Mouse (Mus musculus) heart, embryonic 16.5 days (tissue): ENCODE data around the gene Fbxo4. TPM values are rescaled to one million over a fixed set of nuclear protein-coding genes. Genes with fewer than 3 reads are reported as not detected.
A peak's percentile ranks its signal among the peaks of the same experiment; 100 is the strongest.

Source experiments
- ATAC-seq: fragments of 200-750 bp; cut with Nextera tagmentation; replicated peaks from 2 replicates; pipeline ENCODE4 v1.8.0; 2017; ENCODE audit warnings: moderate number of reproducible peaks; ENCODE audit not compliant: insufficient read depth, low FRiP score; ENCODE audit errors: extremely low read depth
- H3K27ac ChIP-seq: fragments of 300-500 bp; sonication (generic); 2 replicates; pipeline ENCODE4 v1.5.1; 2014; ENCODE audit warnings: mild to moderate bottlenecking, low read length, control low read depth, moderate library complexity
- H3K27me3 ChIP-seq: fragments of 300-500 bp; sonication (generic); 2 replicates; pipeline ENCODE4 v1.6.1; 2014; ENCODE audit warnings: low read length, mixed read lengths; ENCODE audit not compliant: control insufficient read depth, insufficient read depth
- H3K36me3 ChIP-seq: fragments of 300-500 bp; sonication (generic); 2 replicates; pipeline ENCODE4 v1.6.1; 2014; ENCODE audit not compliant: control insufficient read depth, insufficient read depth
- H3K4me1 ChIP-seq: fragments of 300-500 bp; sonication (generic); 2 replicates; pipeline ENCODE4 v1.6.1; 2014; ENCODE audit warnings: low read length, mixed read lengths; ENCODE audit not compliant: control insufficient read depth, insufficient read depth
- H3K4me2 ChIP-seq: fragments of 300-500 bp; sonication (generic); 2 replicates; pipeline ENCODE4 v1.6.1; 2014; ENCODE audit warnings: low read depth, mild to moderate bottlenecking, control low read depth, low read length
- H3K4me3 ChIP-seq: fragments of 300-500 bp; sonication (generic); 2 replicates; pipeline ENCODE4 v1.5.1; 2014; ENCODE audit warnings: mild to moderate bottlenecking, control low read depth, low read length
- H3K9ac ChIP-seq: fragments of 300-500 bp; sonication (generic); 2 replicates; pipeline ENCODE4 v1.6.1; 2014; ENCODE audit warnings: low read length, control low read depth
- H3K9me3 ChIP-seq: fragments of 300-500 bp; sonication (generic); replicated peaks from 2 replicates; pipeline ENCODE4 v1.6.1; 2016; ENCODE audit warnings: low read length; ENCODE audit not compliant: control insufficient read depth
- WGBS: fragments of 180-500 bp; shearing (Covaris S2); extraction: QIAGEN DNeasy Blood & Tissue Kit; methylation state at CpG from one replicate; pipeline ENCODE4 v1.1.7; 2014; 5-methylcytosine and 5-hydroxymethylcytosine counted together
- polyA plus RNA-seq: library from polyadenylated mRNA; unstranded; fragments of >200 nt; fragmentation: Nextera tagmentation; extraction: Ambion mirVana; gene quantifications from 2 replicates; pipeline ENCODE4 v1.2.1, GENCODE M21; 2015

Gene Fbxo4
- polyA plus RNA-seq, 1 experiment from 2014 or later: 13.1 TPM

DNA sequence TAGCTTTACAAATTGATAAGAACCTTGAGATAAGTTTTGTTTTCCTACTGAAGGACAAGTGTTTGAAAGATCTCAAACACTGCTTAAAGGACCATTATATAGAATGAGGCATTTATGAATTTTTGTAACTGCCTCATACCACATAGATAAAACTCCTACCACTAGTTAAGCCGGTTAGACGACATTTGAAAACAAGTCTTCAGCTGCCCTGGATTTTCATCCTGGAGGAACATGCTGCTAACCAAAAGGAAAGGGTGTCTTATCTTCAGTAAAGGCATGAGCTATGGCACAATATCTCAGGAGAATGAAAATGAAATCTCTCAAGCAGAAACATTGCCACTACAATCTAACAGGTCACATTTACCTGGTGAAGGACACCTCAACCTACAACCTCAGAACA, 44.4 kb upstream of the Fbxo4 start:
- Histone ChIP-seq H3K9ac (no peak overlapping the region), H3K9me3 (no peaks in the 10 kb centered on the region), H3K36me3 (no peaks in the 10 kb centered on the region), H3K4me1 (peaks cover 23% of the 10 kb centered on the region), H3K4me2 (no peak overlapping the region), H3K27me3 (no peaks in the 10 kb centered on the region), H3K27ac (no peak overlapping the region), H3K4me3 (no peak overlapping the region)
- no peak for ATAC-seq
- 71% methylated on average over 2 of the region's 2 CpGs for WGBS

DNA sequence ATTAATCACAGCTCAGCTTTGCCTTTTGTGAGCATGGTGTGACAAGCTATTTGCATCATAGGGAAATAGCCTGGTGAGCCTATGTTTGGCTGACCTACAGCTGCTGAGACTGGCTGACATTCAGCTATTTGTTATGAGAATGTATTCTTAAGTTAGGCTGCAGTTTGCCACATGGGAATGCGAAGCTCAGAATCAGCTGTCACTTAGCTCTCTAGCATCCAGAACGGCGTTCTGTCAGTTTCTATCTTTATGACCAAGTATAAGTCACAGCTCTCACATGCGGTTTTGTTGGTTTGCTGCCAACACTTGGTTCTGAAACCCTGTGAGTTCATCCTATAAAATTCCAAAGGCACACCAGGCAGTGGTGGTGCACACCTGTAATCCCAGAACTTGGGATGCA, 41.3 kb upstream of the Fbxo4 start:
- Histone ChIP-seq H3K4me2 (no peak overlapping the region), H3K27me3 (no peaks in the 10 kb centered on the region), H3K9me3 (no peaks in the 10 kb centered on the region), H3K4me1 (peaks cover 12% of the 10 kb centered on the region), H3K36me3 (no peaks in the 10 kb centered on the region), H3K9ac (no peak overlapping the region), H3K4me3 (no peak overlapping the region), H3K27ac (0 out of 2 replicates have a peak overlapping the region, but pooled peaks have one; percentile 46)
- ATAC-seq: peak; percentile 49
- 35% methylated on average over 4 of the region's 4 CpGs for WGBS

DNA sequence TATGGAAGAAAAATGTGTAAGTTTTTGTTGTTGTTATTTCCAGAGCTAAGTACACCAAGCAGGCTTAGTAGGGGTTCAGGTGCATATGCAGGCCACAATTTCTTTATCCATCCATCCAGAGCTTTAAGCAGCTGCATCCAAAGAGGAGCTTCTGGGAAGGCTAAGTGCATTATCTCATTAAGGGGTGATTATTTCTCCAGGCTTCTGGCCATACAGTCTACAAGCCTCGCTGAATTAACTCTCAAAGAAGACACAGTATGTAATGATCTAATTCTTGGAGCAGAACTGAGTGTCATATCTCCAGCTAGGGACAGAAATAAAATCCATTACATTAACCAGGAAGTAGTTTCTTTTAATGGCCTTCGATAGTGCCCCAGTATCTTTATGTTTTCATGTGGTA, 34.5 kb upstream of the Fbxo4 start:
- H3K4me3 ChIP-seq: no peak overlapping the region
- ATAC-seq: no peak
- no peak overlapping the region for H3K9ac ChIP-seq
- no peak overlapping the region for H3K4me2 ChIP-seq
- no peaks in the 10 kb centered on the region for H3K9me3 ChIP-seq
- WGBS: 62% methylated on average over 2 of the region's 2 CpGs
- H3K27me3 ChIP-seq: no peaks in the 10 kb centered on the region
- H3K36me3 ChIP-seq: no peaks in the 10 kb centered on the region
- H3K27ac ChIP-seq: no peak overlapping the region
- H3K4me1 ChIP-seq: no peaks in the 10 kb centered on the region

DNA sequence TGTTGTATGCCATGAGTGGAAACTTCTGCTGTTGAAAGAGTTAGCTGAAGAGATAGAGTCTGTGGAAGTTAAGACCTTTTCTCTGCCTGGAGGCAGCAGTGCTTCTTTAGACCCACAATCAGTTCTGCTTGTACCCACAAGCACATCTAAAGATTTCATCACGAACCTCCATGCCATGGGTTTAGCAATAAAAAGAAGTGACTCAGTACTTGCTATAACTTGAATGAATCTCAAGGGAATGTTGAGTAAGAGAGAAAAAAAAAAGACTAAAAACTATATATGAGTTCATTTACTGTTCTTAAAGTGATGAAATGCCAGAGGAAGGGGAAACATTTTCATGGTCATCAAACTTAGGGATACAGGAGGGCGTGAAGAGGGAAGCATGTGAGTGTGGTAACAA, 21.2 kb upstream of the Fbxo4 start:
- Histone ChIP-seq H3K9ac (no peak overlapping the region), H3K27ac (no peak overlapping the region), H3K4me2 (no peak overlapping the region), H3K9me3 (peaks cover 7% of the 10 kb centered on the region), H3K36me3 (no peaks in the 10 kb centered on the region), H3K4me3 (no peak overlapping the region), H3K27me3 (no peaks in the 10 kb centered on the region), H3K4me1 (peaks cover 6% of the 10 kb centered on the region)
- no peak for ATAC-seq
- 64% methylated on average over 2 of the region's 2 CpGs for WGBS

DNA sequence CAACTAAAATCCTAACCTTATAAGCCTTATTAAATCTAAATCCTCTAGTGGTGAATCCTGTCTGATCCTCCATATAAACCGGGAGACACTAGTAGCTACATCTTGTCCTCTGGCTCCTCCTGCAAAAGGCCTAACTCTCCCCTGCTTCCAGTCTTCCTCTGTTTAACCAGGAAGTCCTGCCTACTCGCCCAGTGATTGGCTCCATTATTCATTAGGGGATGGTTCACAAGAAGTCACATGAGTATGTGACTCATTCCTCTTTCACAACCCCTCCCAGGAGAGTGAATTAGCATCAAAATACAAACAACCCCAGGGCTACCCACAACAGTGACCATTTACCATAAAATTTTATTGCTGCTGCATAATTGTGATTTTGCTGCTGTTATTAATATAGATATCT, 19.8 kb upstream of the Fbxo4 start:
- H3K36me3 ChIP-seq: no peaks in the 10 kb centered on the region
- H3K4me1 ChIP-seq: peaks cover 10% of the 10 kb centered on the region
- no peak for ATAC-seq
- no peak overlapping the region for H3K27ac ChIP-seq
- no peak overlapping the region for H3K4me3 ChIP-seq
- H3K4me2 ChIP-seq: no peak overlapping the region
- H3K9ac ChIP-seq: no peak overlapping the region
- H3K27me3 ChIP-seq: no peaks in the 10 kb centered on the region
- WGBS: 63% methylated on average over 2 of the region's 2 CpGs
- no peaks in the 10 kb centered on the region for H3K9me3 ChIP-seq

DNA sequence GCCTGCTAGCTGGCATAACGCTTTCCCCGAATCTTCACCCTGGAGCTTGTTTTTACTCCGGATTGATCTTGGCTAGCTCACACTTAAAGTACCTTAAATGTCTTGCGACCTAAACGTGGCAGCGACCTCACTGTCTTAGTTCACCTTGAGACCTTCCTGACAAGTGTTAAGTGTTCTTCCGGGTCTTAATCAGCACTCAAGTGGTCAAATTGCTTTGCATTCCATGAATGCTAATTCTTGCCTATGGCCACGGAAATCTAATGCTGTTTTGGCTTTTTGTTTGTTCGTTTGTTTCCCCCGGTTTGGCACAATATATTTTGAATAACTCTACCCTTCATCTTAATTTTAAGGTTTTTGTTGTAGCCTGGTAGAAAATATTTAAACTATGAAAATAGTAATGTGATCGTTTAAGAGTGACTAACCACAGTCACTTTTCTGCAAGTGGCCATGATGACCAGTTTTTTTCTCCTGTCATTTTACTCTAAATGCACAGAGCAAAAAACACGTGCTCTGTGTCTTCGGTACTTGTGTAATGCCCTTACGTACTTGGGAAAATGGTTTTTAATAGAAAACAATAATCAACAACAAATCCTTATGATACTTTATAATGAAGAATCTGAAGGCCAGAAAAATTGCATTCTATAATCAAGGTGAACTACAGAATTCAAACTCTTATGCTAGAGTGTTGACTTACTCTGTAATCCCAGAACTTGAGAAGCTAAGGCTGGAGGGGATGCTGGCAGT, 17.1 kb upstream of the Fbxo4 start:
- ATAC-seq: peak; percentile 2; the same call in 1 of the 2 replicates
- H3K4me3 ChIP-seq: peak overlapping the region; percentile 64
- H3K4me2 ChIP-seq: peak overlapping the region; percentile 88

DNA sequence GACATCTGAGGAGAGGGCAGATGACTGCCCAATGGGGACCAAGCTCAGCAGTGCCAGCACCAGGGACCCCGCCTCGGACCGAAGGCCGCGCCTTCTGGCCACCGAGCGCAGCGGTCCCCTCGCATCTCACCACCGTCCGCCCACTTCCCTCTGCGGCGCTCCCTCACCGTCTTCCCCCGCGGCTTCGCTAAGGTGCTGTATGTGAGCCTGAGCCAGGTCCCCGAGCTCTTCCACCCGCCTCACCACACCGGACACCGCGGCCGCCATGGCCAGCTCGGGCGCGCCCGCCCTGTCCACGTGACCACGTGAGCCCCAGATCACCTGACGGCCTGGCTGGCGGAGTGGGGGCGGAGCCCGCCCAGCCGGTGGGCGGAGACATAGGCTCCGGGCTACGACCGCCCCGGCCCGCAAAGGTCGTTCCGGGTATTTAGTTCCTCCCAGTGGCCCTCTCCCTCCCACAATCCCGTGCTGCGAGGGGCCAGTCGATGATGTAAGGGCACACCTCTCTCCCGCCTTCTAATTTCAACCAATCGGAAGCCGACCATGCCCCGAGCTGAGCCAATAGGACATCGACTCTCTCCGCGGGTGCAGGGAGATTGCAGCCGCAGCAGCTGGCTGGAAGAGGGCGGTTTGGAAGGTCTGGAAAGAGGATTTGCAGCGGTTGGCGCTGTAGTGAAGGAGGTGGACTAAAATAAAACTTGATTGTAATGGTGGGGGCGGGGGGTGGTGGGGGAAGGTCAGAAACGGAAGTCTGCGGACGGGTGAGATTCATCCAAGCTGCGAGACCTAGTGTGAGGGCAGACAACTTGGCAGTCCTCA, 16.3 kb upstream of the Fbxo4 start, which contains the start of gene AW549877:
AW549877 (minus strand) TSS at position 297 of the 819 bp plus-strand sequence.
- Histone ChIP-seq H3K4me1 (peaks cover 15% of the 10 kb centered on the region), H3K9ac (peak within 1 kb of the TSS; percentile 81), H3K36me3 (peaks cover 13% of the 10 kb centered on the region), H3K27ac (peak within 1 kb of the TSS; percentile 98), H3K4me2 (peak within 1 kb of the TSS; percentile 88), H3K4me3 (peak within 1 kb of the TSS; percentile 64), H3K27me3 (no peaks in the 10 kb centered on the region), H3K9me3 (no peaks in the 10 kb centered on the region)
- WGBS: under 1% methylated on average over 57 of the region's 61 CpGs
- ATAC-seq: peak; percentile 99

More for the DNA sequence above, 17.1 kb upstream of the Fbxo4 start:
- no peaks in the 10 kb centered on the region for H3K27me3 ChIP-seq
- peaks cover 7% of the 10 kb centered on the region for H3K36me3 ChIP-seq
- peaks cover 15% of the 10 kb centered on the region for H3K4me1 ChIP-seq
- peak overlapping the region; percentile 81 for H3K9ac ChIP-seq
- WGBS: 18% methylated on average over 14 of the region's 14 CpGs
- no peaks in the 10 kb centered on the region for H3K9me3 ChIP-seq
- peak overlapping the region; percentile 98 for H3K27ac ChIP-seq

DNA sequence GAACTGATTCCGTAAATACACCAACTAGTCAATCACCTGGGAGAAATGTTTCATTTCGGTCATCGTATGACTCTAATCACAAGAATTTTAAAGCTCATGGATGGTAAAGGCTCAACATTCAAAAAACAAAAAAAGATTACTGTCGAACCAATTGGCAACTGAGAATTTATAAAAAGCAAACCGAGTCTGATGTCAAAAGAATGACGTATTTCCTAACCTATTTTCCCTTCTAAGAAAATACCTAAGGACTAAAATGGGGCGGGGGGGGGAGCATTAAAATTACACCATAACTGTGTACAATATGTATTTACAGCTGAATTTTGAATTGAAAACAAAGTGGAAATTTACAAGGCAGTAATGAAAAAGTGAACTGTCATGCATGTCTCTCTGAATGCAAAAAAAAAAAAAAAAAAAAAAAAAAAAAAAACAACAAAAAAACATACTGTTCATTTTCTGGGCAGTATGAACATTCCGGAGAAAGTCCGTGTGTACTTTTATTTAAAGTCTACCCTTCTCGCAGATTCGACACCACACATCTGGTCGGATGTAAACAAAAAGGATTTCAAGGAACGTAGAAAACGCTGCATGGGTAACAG, 15.6 kb upstream of the Fbxo4 start:
- H3K4me3 ChIP-seq: peak overlapping the region; percentile 64
- H3K9me3 ChIP-seq: no peaks in the 10 kb centered on the region
- H3K36me3 ChIP-seq: peaks cover 19% of the 10 kb centered on the region
- no peaks in the 10 kb centered on the region for H3K27me3 ChIP-seq
- peaks cover 15% of the 10 kb centered on the region for H3K4me1 ChIP-seq
- 19% methylated on average over 14 of the region's 14 CpGs for WGBS
- ATAC-seq: no peak
- peak overlapping the region; percentile 92 for H3K27ac ChIP-seq
- peak overlapping the region; percentile 81 for H3K9ac ChIP-seq
- peak overlapping the region; percentile 61 for H3K4me2 ChIP-seq

DNA sequence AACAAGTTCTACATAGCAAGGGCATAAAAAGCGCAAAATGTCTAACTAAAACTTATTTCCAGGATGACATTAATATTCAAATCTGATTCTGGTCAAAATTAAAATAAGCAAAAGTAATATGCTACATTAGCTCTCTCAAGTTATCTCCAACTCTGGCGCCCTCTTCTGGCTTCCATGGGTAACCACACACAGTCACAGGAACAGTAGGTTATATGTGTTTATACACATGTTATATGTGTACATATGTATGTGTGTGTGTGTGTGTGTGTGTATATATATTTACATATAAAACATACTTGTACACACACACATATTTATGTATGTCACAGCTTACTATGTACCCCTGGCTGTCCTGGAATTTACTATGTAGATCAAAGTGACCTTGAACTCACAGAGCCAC, 8.6 kb upstream of the Fbxo4 start:
- no peak for ATAC-seq
- WGBS: 60% methylated on average over 2 of the region's 2 CpGs
- Histone ChIP-seq H3K9me3 (no peaks in the 10 kb centered on the region), H3K36me3 (peaks cover 58% of the 10 kb centered on the region), H3K4me1 (no peaks in the 10 kb centered on the region), H3K27ac (no peak overlapping the region), H3K27me3 (no peaks in the 10 kb centered on the region), H3K4me2 (no peak overlapping the region), H3K9ac (no peak overlapping the region), H3K4me3 (no peak overlapping the region)
